Mouse (Mus musculus): ENCODE measurements around the gene Smarcad1. TPM values are rescaled to one million over a fixed set of nuclear protein-coding genes. Genes with fewer than 3 reads are reported as not detected.
"Not testable (repeated sequence)": the region's sequence is repeated elsewhere in the genome, so short reads cannot be mapped to it uniquely, and the experiment has no call there.

The Smarcad1 gene
- 105 and 128 TPM in 2 replicates for polyA plus RNA-seq (2016; fragmentation: Nextera tagmentation; extraction: Ambion mirVana)

DNA sequence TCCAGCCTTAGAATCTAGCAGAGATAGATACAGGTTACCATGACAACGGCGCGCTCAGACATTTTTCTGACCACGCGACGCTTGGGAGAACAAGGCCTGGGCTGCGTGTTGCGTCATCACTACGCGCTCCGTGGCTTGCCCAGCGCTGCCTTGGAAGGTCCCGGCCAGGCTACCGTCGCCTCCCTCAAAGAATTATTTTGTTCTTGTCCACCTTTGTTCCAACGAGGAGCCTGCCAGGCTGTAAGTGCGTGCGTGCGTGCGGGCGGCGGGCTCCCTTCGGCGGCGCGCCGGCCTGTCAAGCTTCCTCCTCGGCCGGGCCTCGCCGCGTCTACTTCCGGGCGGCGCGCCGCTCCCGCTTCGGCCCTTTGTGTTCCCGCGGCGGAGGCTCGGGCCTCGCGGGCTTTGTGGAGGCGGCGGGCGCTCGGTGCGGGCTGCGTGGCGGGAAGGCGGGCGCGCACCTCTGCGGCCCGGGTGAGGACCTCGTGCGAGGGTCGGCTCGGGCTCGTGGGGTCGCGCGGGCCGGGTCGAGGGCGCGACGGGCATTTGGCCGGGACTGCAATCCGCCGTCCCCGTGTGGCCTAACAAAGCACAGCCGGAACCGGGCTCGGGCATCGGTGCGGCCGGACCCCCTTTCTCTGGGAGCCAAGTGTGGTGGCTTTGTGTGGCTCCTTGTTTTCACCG, at the start of gene Smarcad1:
Smarcad1 (plus strand) TSS at position 93 of the 681 bp plus-strand sequence.
- Histone ChIP-seq H3K27ac (peak within 1 kb of the TSS; percentile 97), H3K36me3 (peaks cover 38% of the 10 kb centered on the region), H3K27me3 (no peaks in the 10 kb centered on the region), H3K9ac (replicated peaks) (peak within 1 kb of the TSS; percentile 97), H3K9me3 (no peaks in the 10 kb centered on the region), H3K4me2 (peak within 1 kb of the TSS; percentile 76), H3K4me1 (replicated peaks) (peaks cover 7% of the 10 kb centered on the region), H3K4me3 (replicated peaks) (peak within 1 kb of the TSS; percentile 79)
- under 1% methylated on average over 81 of the region's 81 CpGs for WGBS
- ATAC-seq (ENCODE audit: insufficient number of reproducible peaks, insufficient read depth, low FRiP score, low TSS enrichment, low read depth), result peak; percentile 87

DNA sequence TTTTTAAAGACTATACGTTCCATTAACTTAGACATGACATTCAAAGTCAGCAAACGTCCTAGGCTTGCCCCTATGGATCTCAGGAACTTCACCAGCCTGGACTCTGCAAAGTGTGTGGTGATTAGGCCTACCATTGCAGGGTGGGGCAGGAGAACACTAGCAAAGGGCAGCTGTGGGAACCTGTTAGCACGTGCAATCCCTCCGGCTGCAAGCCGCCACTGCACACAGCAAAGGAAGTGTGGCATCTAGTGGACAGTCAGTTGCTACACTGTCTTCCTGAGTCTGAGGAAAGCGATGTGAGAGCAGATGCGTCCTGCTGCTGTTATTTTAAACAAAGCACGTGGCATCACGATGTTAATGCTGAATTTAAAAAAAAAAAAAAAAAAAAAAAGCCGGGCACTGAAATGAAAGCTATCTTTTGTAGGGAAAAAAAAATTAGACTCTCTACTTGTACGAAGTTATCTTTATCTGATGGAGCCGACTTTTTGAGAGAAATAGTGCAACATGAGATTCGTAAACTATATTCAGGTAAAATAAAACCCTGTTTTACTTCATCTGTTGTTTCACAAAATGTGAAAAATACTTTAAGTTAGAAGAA, 45.5 kb upstream of the Smarcad1 start:
- no peak for ATAC-seq (ENCODE audit: insufficient number of reproducible peaks, insufficient read depth, low FRiP score, low TSS enrichment, low read depth)
- WGBS, result 53% methylated on average over 13 of the region's 13 CpGs
- Histone ChIP-seq H3K36me3 (no peaks in the 10 kb centered on the region), H3K4me3 (replicated peaks) (no peak overlapping the region), H3K4me2 (no peak overlapping the region), H3K4me1 (replicated peaks) (no peaks in the 10 kb centered on the region), H3K9ac (replicated peaks) (no peak overlapping the region), H3K27ac (no peak overlapping the region), H3K9me3 (no peaks in the 10 kb centered on the region), H3K27me3 (no peaks in the 10 kb centered on the region)

DNA sequence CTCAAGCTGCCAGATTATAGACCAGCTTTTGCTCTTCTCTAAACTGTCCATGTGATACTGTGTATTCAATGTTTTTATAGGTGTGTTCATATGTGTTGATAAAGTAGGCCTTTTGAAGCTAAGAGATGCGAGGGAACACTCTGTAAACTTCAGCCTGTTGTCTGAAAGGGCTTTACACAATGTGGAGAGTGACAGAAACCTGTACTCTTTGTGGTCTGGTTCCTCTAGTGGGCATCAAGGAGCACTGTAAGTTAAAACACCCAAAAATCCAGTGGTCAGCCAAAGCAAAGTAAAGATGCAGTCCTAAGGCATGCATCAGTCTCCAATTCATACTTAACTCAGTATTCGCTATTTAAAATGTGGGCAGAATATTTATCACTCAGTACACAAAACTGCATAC, 44.6 kb upstream of the Smarcad1 start:
- Histone ChIP-seq H3K27me3 (no peaks in the 10 kb centered on the region), H3K9me3 (no peaks in the 10 kb centered on the region), H3K27ac (no peak overlapping the region), H3K9ac (replicated peaks) (no peak overlapping the region), H3K4me1 (replicated peaks) (no peaks in the 10 kb centered on the region), H3K4me3 (replicated peaks) (no peak overlapping the region), H3K36me3 (no peaks in the 10 kb centered on the region), H3K4me2 (no peak overlapping the region)
- ATAC-seq (ENCODE audit: insufficient number of reproducible peaks, insufficient read depth, low FRiP score, low TSS enrichment, low read depth), result no peak
- 83% methylated on average over 2 of the region's 2 CpGs for WGBS

DNA sequence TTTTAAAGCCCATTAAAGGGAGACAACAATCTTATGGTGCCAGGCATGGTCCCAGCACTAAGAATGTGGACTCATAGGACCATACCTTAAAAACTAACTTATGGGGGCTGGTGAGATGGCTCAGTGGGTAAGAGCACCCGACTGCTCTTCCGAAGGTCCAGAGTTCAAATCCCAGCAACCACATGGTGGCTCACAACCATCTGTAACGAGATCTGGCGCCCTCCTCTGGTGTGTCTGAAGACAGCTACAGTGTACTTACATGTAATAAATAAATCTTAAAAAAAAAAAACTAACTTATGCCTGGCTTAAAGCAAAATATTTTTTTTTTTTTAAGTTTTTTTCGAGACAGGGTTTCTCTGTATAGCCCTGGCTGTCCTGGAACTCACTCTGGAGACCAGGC, 41.6 kb upstream of the Smarcad1 start:
- not testable (repeated sequence) for H3K36me3 ChIP-seq; H3K27me3 ChIP-seq; ATAC-seq (ENCODE audit: insufficient number of reproducible peaks, insufficient read depth, low FRiP score, low TSS enrichment, low read depth); H3K4me3 ChIP-seq (replicated peaks); H3K9me3 ChIP-seq; H3K27ac ChIP-seq; H3K4me1 ChIP-seq (replicated peaks); H3K9ac ChIP-seq (replicated peaks); H3K4me2 ChIP-seq
- 72% methylated on average over 5 of the region's 5 CpGs for WGBS

DNA sequence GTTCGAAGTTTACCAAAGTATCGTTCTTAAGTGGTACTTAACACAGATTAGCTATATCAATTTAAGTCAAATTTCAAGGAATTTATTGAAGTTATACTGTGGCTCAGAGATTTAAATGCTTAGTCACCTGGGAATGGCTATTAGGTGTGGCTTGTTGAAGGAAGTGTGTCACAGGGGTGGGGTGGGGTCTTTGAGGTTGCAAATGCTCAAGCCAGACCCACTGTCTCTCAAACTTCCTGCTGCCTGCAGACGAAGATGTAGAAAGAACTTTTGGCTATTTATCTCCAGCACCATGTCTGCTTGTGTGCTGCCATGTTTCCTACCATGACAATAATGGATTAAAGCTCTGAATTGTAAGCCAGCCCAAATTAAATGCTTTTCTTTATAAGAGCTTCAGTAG, 40.2 kb upstream of the Smarcad1 start:
- no peak for ATAC-seq (ENCODE audit: insufficient number of reproducible peaks, insufficient read depth, low FRiP score, low TSS enrichment, low read depth)
- no peak overlapping the region for H3K9ac ChIP-seq (replicated peaks)
- no peaks in the 10 kb centered on the region for H3K4me1 ChIP-seq (replicated peaks)
- no peaks in the 10 kb centered on the region for H3K36me3 ChIP-seq
- 75% methylated on average over 3 of the region's 3 CpGs for WGBS
- H3K27me3 ChIP-seq, result no peaks in the 10 kb centered on the region
- no peak overlapping the region for H3K4me2 ChIP-seq
- no peak overlapping the region for H3K4me3 ChIP-seq (replicated peaks)
- H3K27ac ChIP-seq, result no peak overlapping the region
- no peaks in the 10 kb centered on the region for H3K9me3 ChIP-seq

DNA sequence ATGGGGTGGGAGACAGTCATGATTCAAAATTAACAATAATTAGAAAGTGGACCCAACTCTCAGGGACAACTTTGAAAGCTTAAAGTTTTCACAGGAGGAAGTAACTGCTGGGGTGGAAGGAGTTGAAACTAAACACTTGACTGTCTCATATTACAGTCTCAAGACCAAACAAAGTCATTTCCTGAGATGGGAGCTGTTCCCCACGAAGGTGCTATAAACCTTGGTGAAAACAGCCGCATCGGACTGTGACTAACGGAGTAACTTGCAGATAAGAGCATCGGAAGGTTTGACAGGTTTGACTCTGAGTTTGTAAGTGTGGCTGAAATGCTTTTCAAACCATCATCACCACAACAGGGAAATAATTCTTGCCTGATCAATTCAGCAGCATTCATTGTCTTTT, 33.5 kb upstream of the Smarcad1 start:
- WGBS, result 14% methylated on average over 5 of the region's 5 CpGs

DNA sequence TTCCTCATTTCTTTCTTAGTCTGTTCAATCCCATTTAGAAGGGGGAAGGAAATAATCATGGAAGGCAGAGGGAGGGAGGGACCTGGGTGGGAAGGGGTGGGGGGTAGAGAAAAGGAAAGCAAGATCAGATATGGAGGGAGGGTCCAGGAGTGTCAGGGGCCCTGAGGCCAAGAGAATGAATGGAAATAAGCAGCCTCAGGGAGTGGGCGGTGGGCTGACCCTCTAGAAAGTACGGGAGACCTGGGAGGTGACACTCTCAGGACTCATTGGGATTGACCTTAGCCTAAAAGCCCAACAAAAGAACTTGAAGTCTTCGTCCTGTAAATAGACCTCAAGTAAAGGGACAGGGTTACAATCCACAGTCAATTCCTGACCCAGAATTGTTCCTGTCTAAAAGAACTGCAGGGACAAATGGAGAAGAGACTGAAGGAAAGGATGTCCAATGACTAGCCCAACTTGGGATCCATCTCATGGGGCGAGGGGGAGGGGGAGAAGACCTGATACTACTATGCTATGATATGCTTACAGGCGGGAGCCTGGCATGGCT, 30.9 kb upstream of the Smarcad1 start:
- H3K27ac ChIP-seq, result no peak overlapping the region
- no peak overlapping the region for H3K9ac ChIP-seq (replicated peaks)
- no peak for ATAC-seq (ENCODE audit: insufficient number of reproducible peaks, insufficient read depth, low FRiP score, low TSS enrichment, low read depth)
- no peaks in the 10 kb centered on the region for H3K27me3 ChIP-seq
- 85% methylated on average over 5 of the region's 5 CpGs for WGBS
- no peak overlapping the region for H3K4me2 ChIP-seq
- no peaks in the 10 kb centered on the region for H3K4me1 ChIP-seq (replicated peaks)
- H3K36me3 ChIP-seq, result no peaks in the 10 kb centered on the region
- H3K4me3 ChIP-seq (replicated peaks), result no peak overlapping the region
- no peaks in the 10 kb centered on the region for H3K9me3 ChIP-seq

More for the DNA sequence above, 33.5 kb upstream of the Smarcad1 start:
- no peak overlapping the region for H3K9ac ChIP-seq (replicated peaks)
- no peak overlapping the region for H3K4me3 ChIP-seq (replicated peaks)
- ATAC-seq (ENCODE audit: insufficient number of reproducible peaks, insufficient read depth, low FRiP score, low TSS enrichment, low read depth), result no peak
- H3K27me3 ChIP-seq, result no peaks in the 10 kb centered on the region
- no peaks in the 10 kb centered on the region for H3K36me3 ChIP-seq
- no peaks in the 10 kb centered on the region for H3K9me3 ChIP-seq
- H3K27ac ChIP-seq, result no peak overlapping the region
- H3K4me2 ChIP-seq, result no peak overlapping the region
- no peaks in the 10 kb centered on the region for H3K4me1 ChIP-seq (replicated peaks)

DNA sequence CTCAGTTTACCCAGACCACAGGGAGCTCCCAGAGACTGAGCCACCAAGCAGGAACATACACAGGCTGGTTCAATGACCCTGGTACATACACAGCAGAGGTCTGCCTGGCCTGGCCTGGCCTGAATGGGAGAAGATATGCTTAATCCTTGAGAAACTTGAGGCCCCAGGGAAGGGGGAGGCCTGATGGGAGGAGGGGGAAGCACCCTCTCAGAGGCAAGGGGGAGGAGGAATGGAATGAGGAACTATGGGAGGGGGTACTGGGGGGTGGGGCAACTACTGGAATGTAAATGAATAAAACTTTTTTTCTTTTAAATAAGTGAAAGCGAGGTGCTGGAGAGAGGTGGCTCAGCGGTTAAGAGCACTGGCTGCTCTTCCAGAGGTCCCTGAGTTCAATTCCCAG, 30.2 kb upstream of the Smarcad1 start:
- Histone ChIP-seq H3K9me3 (no peaks in the 10 kb centered on the region), H3K9ac (replicated peaks) (no peak overlapping the region), H3K4me1 (replicated peaks) (no peaks in the 10 kb centered on the region), H3K36me3 (no peaks in the 10 kb centered on the region), H3K4me2 (no peak overlapping the region), H3K27me3 (no peaks in the 10 kb centered on the region), H3K4me3 (replicated peaks) (no peak overlapping the region), H3K27ac (no peak overlapping the region)
- WGBS, result 89% methylated on average over 2 of the region's 2 CpGs
- no peak for ATAC-seq (ENCODE audit: insufficient number of reproducible peaks, insufficient read depth, low FRiP score, low TSS enrichment, low read depth)

DNA sequence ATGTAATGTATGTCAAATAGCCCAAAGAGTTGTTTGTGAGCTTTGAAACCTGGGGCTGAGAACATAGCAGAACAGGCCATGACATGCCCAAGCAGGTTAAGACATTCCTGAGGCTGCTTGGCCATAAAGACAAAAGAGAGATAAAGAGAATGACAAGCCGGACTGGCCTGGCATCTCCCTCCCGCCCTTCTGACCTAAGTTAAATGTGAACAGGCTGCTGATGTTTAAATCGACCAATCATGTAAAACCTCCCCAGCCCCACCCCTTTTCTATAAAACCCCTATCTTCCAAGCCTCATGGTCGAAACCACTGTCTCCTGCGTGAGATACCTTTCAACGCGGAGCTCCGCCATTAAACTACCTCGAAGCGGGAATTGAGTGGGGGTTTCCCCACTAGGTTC, 24.8 kb upstream of the Smarcad1 start:
- no peaks in the 10 kb centered on the region for H3K9me3 ChIP-seq
- H3K27me3 ChIP-seq, result no peaks in the 10 kb centered on the region
- H3K4me1 ChIP-seq (replicated peaks), result no peaks in the 10 kb centered on the region
- H3K4me2 ChIP-seq, result no peak overlapping the region
- no peak overlapping the region for H3K9ac ChIP-seq (replicated peaks)
- no peaks in the 10 kb centered on the region for H3K36me3 ChIP-seq
- 92% methylated on average over 10 of the region's 10 CpGs for WGBS
- H3K27ac ChIP-seq, result no peak overlapping the region
- no peak overlapping the region for H3K4me3 ChIP-seq (replicated peaks)
- no peak for ATAC-seq (ENCODE audit: insufficient number of reproducible peaks, insufficient read depth, low FRiP score, low TSS enrichment, low read depth)

DNA sequence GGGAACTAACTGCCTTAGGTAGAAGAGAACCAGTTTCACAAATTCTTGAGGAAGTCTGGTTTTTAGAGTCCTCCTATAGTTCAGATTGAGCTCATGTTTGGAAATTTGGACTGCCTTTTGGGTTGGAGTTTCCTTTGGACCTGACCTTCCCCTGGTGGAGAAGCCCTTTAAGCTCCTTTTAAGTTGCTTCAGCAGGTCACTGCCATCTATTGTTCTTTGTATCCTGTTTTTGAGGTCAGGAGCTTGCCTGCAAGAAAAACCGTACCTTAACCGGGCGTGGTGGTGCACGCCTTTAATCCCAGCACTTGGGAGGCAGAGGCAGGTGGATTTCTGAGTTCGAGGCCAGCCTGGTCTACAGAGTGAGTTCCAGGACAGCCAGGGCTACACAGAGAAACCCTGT, 23.4 kb upstream of the Smarcad1 start:
- not testable (repeated sequence) for H3K4me1 ChIP-seq (replicated peaks); H3K36me3 ChIP-seq; H3K4me2 ChIP-seq; H3K27me3 ChIP-seq; H3K27ac ChIP-seq; H3K9ac ChIP-seq (replicated peaks); H3K4me3 ChIP-seq (replicated peaks); H3K9me3 ChIP-seq; ATAC-seq (ENCODE audit: insufficient number of reproducible peaks, insufficient read depth, low FRiP score, low TSS enrichment, low read depth)
- WGBS, result 88% methylated on average over 5 of the region's 5 CpGs

DNA sequence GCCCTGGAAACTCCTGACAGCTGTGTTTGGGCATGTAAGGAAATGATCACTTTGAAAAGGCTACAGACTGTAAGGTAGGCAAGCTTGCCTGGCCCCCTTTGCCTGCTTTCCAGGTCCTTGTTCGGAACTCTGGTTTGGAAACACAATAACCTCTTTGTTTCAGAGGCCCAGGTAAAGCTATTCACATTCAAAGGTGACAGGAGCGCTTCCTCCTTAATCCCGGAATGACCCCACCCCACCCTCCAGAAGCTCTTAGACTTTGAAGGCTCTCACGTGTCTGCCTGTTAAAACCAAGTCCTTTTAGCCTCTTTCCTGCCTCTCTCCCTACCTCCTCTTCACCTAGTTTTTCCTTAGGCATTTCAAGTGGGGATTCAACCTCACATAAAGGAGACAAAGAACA, 20.5 kb upstream of the Smarcad1 start:
- Histone ChIP-seq H3K9ac (replicated peaks) (no peak overlapping the region), H3K27ac (no peak overlapping the region), H3K4me2 (no peak overlapping the region), H3K4me3 (replicated peaks) (no peak overlapping the region), H3K9me3 (no peaks in the 10 kb centered on the region), H3K36me3 (no peaks in the 10 kb centered on the region), H3K27me3 (no peaks in the 10 kb centered on the region), H3K4me1 (replicated peaks) (no peaks in the 10 kb centered on the region)
- 9% methylated on average over 4 of the region's 4 CpGs for WGBS
- no peak for ATAC-seq (ENCODE audit: insufficient number of reproducible peaks, insufficient read depth, low FRiP score, low TSS enrichment, low read depth)

DNA sequence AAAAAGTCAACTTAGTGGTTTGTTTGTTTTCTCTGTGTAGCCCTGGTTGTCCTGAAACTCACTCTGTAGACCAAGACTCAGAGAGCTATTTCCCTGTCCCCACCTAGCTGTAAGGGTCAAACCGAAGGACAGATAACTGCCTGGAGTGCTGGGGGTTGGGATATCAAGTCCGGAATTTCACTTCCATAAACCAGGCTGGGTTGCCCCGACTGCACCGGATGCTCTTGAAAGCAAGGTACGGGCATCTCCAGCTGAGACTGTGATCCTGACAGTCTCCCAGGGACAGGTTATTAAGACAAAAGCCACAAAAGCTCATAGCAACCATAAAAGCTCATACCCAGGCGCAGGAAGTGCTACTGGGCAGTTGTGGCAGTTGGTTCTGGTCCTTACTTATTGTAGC, 19.3 kb upstream of the Smarcad1 start:
- Histone ChIP-seq H3K4me1 (replicated peaks) (no peaks in the 10 kb centered on the region), H3K9me3 (no peaks in the 10 kb centered on the region), H3K4me3 (replicated peaks) (no peak overlapping the region), H3K36me3 (no peaks in the 10 kb centered on the region), H3K27me3 (no peaks in the 10 kb centered on the region), H3K9ac (replicated peaks) (no peak overlapping the region), H3K27ac (no peak overlapping the region), H3K4me2 (no peak overlapping the region)
- ATAC-seq (ENCODE audit: insufficient number of reproducible peaks, insufficient read depth, low FRiP score, low TSS enrichment, low read depth), result no peak
- WGBS, result 46% methylated on average over 6 of the region's 6 CpGs
